Mouse (Mus musculus) adrenal gland, adult 8-10 months (tissue): ENCODE results near the gene Osbp2. TPM values are rescaled to one million over a fixed set of nuclear protein-coding genes. Genes with fewer than 3 reads are reported as not detected.
"Not testable (repeated sequence)": the region's sequence is repeated elsewhere in the genome, so short reads cannot be mapped to it uniquely, and the experiment has no call there.

ENCODE experiments used
- DNase-seq: peaks from one replicate; pipeline ENCODE4 v3.0.0; 2022
- total RNA-seq, 4 experiments: library from RNA; stranded (reverse); gene quantifications; 2 replicates each; pipeline ENCODE4 v1.2.4; 2022

Osbp2 gene
- total RNA-seq = 1 to 10 TPM; 2.1 to 7.4 (median 3.7) TPM

- peak; percentile 55 for DNase-seq
Measured at GRCm38 (mm10) chr11:3863454-3864112, at the start of gene Osbp2. Gene Osbp2, minus strand, starts transcription at chr11:3863903.

- no peak for DNase-seq
Measured at GRCm38 (mm10) chr11:3912875-3913271, 49.2 kb upstream of the Osbp2 start.

GRCm38 (mm10) chr11:3912100-3912874, 48.6 kb upstream of the Osbp2 start:
- DNase-seq = no peak

GRCm38 (mm10) chr11:3911440-3911839, 47.7 kb upstream of the Osbp2 start:
- DNase-seq = not testable (repeated sequence)

GRCm38 (mm10) chr11:3910513-3911310, 47.0 kb upstream of the Osbp2 start:
- DNase-seq = no peak

GRCm38 (mm10) chr11:3909236-3909635, 45.5 kb upstream of the Osbp2 start:
- DNase-seq = no peak

GRCm38 (mm10) chr11:3905446-3905845, 41.7 kb upstream of the Osbp2 start:
- DNase-seq = no peak

- DNase-seq = no peak
Measured at GRCm38 (mm10) chr11:3904673-3905072, 41.0 kb upstream of the Osbp2 start.

- DNase-seq = peak; percentile 76
Measured at GRCm38 (mm10) chr11:3903046-3903445, 39.3 kb upstream of the Osbp2 start.

GRCm38 (mm10) chr11:3902516-3902915, 38.8 kb upstream of the Osbp2 start:
- no peak for DNase-seq

- DNase-seq = no peak
Measured at GRCm38 (mm10) chr11:3900296-3900695, 36.6 kb upstream of the Osbp2 start.

- no peak for DNase-seq
Measured at GRCm38 (mm10) chr11:3895933-3896332, 32.2 kb upstream of the Osbp2 start.

- DNase-seq = no peak
Measured at GRCm38 (mm10) chr11:3895458-3895857, 31.8 kb upstream of the Osbp2 start.

GRCm38 (mm10) chr11:3894406-3895281, 30.9 kb upstream of the Osbp2 start, which contains the start of the genes 4921536K21Rik and Dusp18:
Gene 4921536K21Rik, minus strand, starts transcription at chr11:3895098.
Gene Dusp18, plus strand, starts transcription at chr11:3895240.
- peak; percentile 93 for DNase-seq

- no peak for DNase-seq
Measured at GRCm38 (mm10) chr11:3893970-3894369, 30.3 kb upstream of the Osbp2 start.

GRCm38 (mm10) chr11:3887331-3887730, 23.6 kb upstream of the Osbp2 start:
- no peak for DNase-seq

- DNase-seq = no peak
Measured at GRCm38 (mm10) chr11:3883711-3884110, 20.0 kb upstream of the Osbp2 start.

- peak; percentile 48 for DNase-seq
Measured at GRCm38 (mm10) chr11:3879836-3880235, 16.1 kb upstream of the Osbp2 start.

- no peak for DNase-seq
Measured at GRCm38 (mm10) chr11:3878660-3879059, 15.0 kb upstream of the Osbp2 start.

- DNase-seq = no peak
Measured at GRCm38 (mm10) chr11:3876419-3876818, 12.7 kb upstream of the Osbp2 start.

GRCm38 (mm10) chr11:3864343-3864742, 640 bp upstream of the Osbp2 start:
- no peak for DNase-seq
